Mouse (Mus musculus): Measurements from ENCODE around the gene Med29. TPM values are rescaled to one million over a fixed set of nuclear protein-coding genes. Genes with fewer than 3 reads are reported as not detected.

The Med29 gene
- total RNA-seq, 2 experiments from 2014 or later, result 18.3 to 19.6 TPM

GRCm38 (mm10) chr7:28375176-28375921, 17.2 kb downstream of the Med29 start:
- DNase-seq, result peak; percentile 71 to 72

DNA sequence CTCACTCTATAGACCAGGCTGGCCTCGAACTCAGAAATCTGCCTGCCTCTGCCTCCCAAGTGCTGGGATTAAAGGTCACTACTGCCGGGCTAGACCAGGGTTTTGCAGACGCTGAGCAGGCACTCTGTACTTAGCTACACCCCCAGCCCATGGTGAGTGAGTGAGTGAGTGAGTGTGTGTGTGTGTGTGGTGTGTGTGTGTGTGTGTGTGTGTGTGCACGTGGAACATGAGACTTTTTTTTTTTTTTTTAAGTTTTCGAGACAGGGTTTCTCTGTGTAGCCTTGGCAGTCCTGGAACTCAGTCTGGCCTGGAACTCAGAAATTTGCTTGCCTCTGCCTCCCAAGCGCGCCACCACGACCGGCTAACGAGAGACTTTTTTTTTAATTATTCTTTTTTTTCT, 17.9 kb downstream of the Med29 start:
- DNase-seq, result no peak

- no peak for DNase-seq
These were observed 18.5 kb downstream of the Med29 start for GRCm38 (mm10) chr7:28373891-28374495.

DNA sequence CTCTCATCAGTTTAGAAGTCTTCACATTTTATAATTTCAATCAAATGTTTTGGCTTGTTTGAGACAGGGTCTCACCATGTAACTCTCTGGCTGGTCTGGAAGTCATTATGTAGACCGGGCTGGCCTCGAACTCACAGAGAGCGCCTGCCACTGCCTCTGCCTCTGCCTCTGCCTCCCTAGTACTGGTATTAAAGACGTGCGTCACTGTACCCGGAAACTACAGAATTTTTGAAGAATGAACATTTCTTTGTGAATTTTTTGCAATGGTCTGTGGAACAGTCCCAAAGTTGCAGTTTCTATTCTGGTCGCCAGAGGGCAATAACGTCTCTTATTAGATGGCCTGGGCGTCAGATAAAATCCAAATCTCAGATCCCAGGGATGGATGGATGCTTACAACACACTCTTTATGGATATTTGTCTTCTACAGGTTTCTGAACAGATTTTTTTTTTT, 19.4 kb downstream of the Med29 start:
- DNase-seq, result peak in 1 of 2 experiments; percentile 55

- DNase-seq, result peak; percentile 90 to 91
These were observed 20.0 kb downstream of the Med29 start, which contains the start of gene Plekhg2 for GRCm38 (mm10) chr7:28372251-28373108. Gene Plekhg2 (minus strand): TSS chr7:28372599.

DNA sequence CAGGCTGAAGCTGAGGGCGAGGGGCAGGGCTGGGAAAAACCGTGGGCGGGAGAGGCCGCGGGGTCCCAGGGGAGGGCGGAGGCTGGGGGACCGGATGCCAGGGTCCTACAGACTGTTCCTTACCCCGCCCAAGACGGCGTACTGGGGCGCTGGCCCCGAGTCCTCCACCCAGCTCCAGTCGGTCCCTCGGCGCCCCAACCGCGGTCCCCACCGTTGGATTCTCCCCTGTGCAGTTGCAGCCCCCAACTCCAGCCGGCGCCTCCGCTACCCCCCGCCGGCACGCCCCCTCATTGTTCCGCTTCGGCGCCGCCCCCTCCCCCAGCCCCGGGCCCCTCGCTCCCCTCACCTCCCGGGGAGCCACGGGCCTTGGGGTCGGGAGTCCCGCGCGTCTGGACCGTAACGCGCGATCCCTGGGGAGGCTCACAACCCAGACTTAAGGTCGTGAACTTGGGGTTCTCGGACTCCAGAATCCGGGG, 21.0 kb downstream of the Med29 start:
- no peak for DNase-seq

DNA sequence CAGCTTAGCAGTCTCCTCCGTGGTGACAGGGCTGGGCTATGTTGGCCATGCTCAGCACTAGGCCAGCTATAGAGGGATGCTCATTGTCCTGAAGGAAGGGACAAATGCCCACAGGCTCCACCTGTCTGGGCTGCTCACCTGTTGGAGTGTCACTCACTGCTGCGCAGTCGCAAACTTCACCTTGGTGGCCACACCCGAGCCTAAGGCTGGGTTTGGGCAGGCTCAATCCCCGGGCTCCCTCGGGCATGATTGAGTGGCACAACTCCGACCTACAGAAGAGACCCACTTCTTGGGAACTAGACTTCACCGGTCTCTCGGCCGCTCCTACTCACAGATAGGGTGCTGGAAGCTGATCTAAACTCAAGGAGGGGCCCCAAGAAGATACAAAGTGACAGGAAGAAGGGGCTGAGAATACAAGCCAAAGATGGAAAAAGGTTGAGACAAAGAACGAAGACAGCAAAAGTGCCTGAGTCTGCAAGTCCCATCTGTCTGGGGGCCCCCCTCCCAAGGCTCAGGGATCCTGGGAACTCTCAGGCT, 21.5 kb downstream of the Med29 start:
- DNase-seq, result no peak

DNA sequence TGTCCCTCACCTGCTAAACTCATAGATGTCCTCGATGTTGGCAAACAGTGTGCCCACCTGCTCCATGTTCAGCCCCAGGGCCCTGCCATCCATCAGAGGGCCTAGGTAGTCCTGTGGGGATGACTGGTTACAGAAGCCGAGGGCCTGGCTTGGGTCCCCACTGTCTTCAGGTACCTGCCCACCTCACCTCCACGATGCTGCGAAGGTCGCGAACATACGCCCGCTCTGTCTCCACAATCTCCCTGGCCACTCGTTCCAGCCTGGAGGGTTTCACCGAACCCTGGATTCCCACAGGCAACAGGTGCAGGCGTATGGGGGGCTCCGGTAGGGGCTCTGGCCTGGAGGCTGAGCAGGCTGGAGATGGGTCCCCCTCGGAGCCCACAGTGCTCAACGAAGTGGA, 22.5 kb downstream of the Med29 start:
- DNase-seq, result no peak

DNA sequence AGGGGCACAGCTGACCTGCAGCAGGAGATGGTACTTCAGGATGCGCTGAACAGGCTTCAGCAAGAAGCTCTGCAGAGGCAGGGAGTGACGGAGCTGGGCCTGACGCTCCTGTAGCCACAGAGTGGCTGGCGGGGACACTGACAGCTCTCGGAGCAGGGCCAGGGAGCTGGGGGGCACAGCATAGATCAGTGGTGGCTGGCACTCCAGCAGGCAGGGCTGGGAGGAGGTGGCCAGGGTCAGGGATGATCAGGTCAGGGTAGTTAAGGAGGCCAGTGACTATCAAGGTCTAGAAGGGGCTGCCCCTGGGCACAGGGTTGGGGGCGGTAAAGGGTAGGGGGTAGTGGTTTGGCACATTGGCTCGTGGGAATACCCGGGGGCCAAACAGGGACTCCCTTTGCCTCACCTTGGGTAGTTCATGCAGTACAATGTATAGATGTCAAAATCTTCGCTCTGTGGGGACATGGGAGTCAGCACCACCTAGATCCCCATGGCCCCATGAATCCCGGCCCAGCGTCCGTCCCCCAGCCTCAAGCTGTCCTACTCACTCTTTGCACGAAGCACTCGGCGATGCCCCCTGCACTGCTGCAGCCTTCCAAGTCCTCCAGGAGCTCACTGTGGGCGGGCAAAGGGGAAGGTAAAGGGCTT, 24.1 kb downstream of the Med29 start:
- DNase-seq, result no peak

GRCm38 (mm10) chr7:28367663-28368275, 24.7 kb downstream of the Med29 start:
- no peak for DNase-seq

DNA sequence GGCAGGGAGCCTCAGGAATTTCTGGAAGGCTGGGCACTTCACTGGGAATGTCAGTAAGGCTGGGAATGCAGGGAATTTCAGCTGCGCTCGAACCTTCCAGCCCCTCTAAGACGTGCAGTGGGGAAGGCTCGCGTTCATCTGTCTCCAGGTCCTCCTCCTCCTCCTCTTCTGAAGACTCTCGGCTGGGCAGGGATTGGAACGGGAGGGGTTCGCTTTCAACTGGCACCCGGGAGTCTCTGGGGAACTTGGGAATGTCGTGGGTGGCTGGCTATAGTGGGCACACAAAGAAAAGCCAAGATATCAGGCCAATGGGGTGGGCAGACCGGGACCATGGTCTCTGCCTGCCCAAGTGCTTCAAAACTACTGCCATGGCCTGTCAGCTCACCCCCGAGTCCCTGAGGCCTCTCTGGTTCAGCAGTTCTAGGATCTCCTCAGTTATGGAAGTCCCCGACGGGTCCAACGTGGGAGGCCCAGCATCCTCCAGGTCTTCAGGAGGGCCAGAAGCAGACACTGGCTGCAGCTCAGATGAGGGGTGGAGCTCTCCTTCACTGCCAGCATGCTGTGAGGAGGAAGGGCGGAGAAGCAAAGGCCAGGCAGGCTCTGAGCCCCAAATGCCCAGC, 30.0 kb downstream of the Med29 start:
- DNase-seq, result no peak

- no peak for DNase-seq
These were observed 30.7 kb downstream of the Med29 start for GRCm38 (mm10) chr7:28361647-28362341.

DNA sequence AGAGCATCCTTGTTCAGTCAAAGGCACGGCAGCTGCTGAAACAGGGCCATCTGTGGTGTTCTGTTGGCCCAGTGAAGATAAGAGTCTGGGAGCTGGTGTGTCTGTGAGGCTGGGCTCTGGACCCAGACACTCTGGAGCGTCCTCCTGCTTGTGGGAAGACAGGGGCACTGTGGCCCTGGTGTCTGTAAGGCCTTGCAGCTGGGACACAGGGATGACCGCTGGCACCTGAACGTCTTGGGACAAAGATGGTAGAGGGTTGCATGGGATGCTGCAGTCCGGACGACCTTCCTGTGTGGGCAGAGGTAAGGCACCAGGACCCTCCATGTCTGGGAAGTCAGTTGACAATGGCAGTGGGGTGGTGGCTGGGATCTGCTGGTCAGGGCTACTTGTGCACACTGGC, 32.2 kb downstream of the Med29 start:
- no peak for DNase-seq

GRCm38 (mm10) chr7:28359854-28360253, 32.7 kb downstream of the Med29 start:
- no peak for DNase-seq

GRCm38 (mm10) chr7:28358431-28358830, 34.1 kb downstream of the Med29 start:
- DNase-seq, result no peak

GRCm38 (mm10) chr7:28357984-28358383, 34.5 kb downstream of the Med29 start:
- DNase-seq, result no peak

GRCm38 (mm10) chr7:28356981-28357380, 35.5 kb downstream of the Med29 start:
- no peak for DNase-seq

GRCm38 (mm10) chr7:28355221-28355620, 37.3 kb downstream of the Med29 start:
- DNase-seq, result no peak

DNA sequence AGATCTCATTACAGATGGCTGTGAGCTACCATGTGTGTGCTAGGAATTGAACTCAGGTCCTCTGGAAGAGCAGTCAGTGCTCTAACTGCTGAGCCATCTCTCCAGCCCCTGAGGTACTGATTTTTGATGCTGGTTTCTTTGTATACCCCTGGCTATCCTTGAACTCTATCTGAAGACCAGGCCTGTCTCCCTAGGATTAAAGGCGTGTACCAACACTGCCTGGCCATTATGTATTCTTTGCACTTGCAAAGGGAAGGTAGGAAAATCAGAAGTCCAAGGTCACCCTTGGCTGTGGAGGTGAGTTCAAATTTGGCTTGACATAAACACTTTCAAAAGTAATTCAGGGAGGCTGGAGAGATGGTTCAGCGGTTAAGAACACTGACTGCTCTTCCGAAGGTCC, 37.9 kb downstream of the Med29 start:
- DNase-seq, result no peak

- no peak for DNase-seq
These were observed 38.4 kb downstream of the Med29 start for GRCm38 (mm10) chr7:28354113-28354581.

Measured in layer of hippocampus, postnatal 36 days (tissue).